Mouse (Mus musculus): ENCODE data around the gene Stambpl1.
A peak's percentile ranks its signal among the peaks of the same experiment; 100 is the strongest.

Gene Stambpl1

GRCm38 (mm10) chr19:34192008-34192963 lies at the start of gene Stambpl1:
Gene Stambpl1 (plus strand): TSS chr19:34192229.
- peak; percentile 63 to 65 for DNase-seq (ENCODE audit: low spot score in 2 of 2)

- no peak for DNase-seq (ENCODE audit: low spot score in 2 of 2)
Observed at GRCm38 (mm10) chr19:34148421-34148820, 43.6 kb upstream of the Stambpl1 start.

- no peak for DNase-seq (ENCODE audit: low spot score in 2 of 2)
Observed at GRCm38 (mm10) chr19:34151909-34152308, 40.1 kb upstream of the Stambpl1 start.

- no peak for DNase-seq (ENCODE audit: low spot score in 2 of 2)
Observed at GRCm38 (mm10) chr19:34153263-34154144, 38.5 kb upstream of the Stambpl1 start.

- no peak for DNase-seq (ENCODE audit: low spot score in 2 of 2)
Observed at GRCm38 (mm10) chr19:34162693-34163092, 29.3 kb upstream of the Stambpl1 start.

- DNase-seq (ENCODE audit: low spot score in 2 of 2) = no peak
Observed at GRCm38 (mm10) chr19:34165891-34166290, 26.1 kb upstream of the Stambpl1 start, which contains the start of gene Ankrd22. Gene Ankrd22 (minus strand): TSS chr19:34166053.

GRCm38 (mm10) chr19:34166386-34166785 lies 25.6 kb upstream of the Stambpl1 start:
- DNase-seq (ENCODE audit: low spot score in 2 of 2) = no peak

GRCm38 (mm10) chr19:34167896-34168661 lies 23.9 kb upstream of the Stambpl1 start:
- DNase-seq (ENCODE audit: low spot score in 2 of 2) = no peak

GRCm38 (mm10) chr19:34169121-34169520 lies 22.9 kb upstream of the Stambpl1 start:
- no peak for DNase-seq (ENCODE audit: low spot score in 2 of 2)

- no peak for DNase-seq (ENCODE audit: low spot score in 2 of 2)
Observed at GRCm38 (mm10) chr19:34171167-34171566, 20.9 kb upstream of the Stambpl1 start.

GRCm38 (mm10) chr19:34174004-34174403 lies 18.0 kb upstream of the Stambpl1 start:
- DNase-seq (ENCODE audit: low spot score in 2 of 2) = no peak

GRCm38 (mm10) chr19:34179136-34179535 lies 12.9 kb upstream of the Stambpl1 start:
- no peak for DNase-seq (ENCODE audit: low spot score in 2 of 2)

- DNase-seq (ENCODE audit: low spot score in 2 of 2) = no peak
Observed at GRCm38 (mm10) chr19:34180316-34180715, 11.7 kb upstream of the Stambpl1 start.

GRCm38 (mm10) chr19:34181234-34181633 lies 10.8 kb upstream of the Stambpl1 start:
- no peak for DNase-seq (ENCODE audit: low spot score in 2 of 2)

GRCm38 (mm10) chr19:34182490-34182889 lies 9.5 kb upstream of the Stambpl1 start:
- DNase-seq (ENCODE audit: low spot score in 2 of 2) = no peak

- no peak for DNase-seq (ENCODE audit: low spot score in 2 of 2)
Observed at GRCm38 (mm10) chr19:34186845-34187244, 5.2 kb upstream of the Stambpl1 start.

GRCm38 (mm10) chr19:34191645-34192007 lies 403 bp upstream of the Stambpl1 start:
- peak in 1 of 2 experiments; percentile 14 for DNase-seq (ENCODE audit: low spot score in 2 of 2)

- DNase-seq (ENCODE audit: low spot score in 2 of 2) = peak in 1 of 2 experiments; percentile 14
Observed at GRCm38 (mm10) chr19:34193149-34193548, 1.1 kb downstream of the Stambpl1 start.

- DNase-seq (ENCODE audit: low spot score in 2 of 2) = no peak
Observed at GRCm38 (mm10) chr19:34193683-34194082, 1.7 kb downstream of the Stambpl1 start.

GRCm38 (mm10) chr19:34194132-34194745 lies 2.2 kb downstream of the Stambpl1 start:
- DNase-seq (ENCODE audit: low spot score in 2 of 2) = no peak

GRCm38 (mm10) chr19:34195031-34195430 lies 3.0 kb downstream of the Stambpl1 start:
- DNase-seq (ENCODE audit: low spot score in 2 of 2) = no peak

Data from frontal cortex, postnatal 14 days (tissue).